Mouse (Mus musculus) frontal cortex, postnatal 25 days (tissue): ENCODE measurements at regions not wholly inside any gene's neighbourhood (a gene's known extent, or its start where the extent isn't known, plus 50 kb on each side); places are given as distances from the start of the nearest gene placed in this dataset.

Source experiments
- DNase-seq, 2 experiments: peaks; one replicate each; pipeline ENCODE4 v3.0.0; 2022; ENCODE audit warnings: low spot score in 2 of 2

GRCm38 (mm10) chr12:27838384-27838783 is 496.0 kb upstream of the Sox11 start:
- no peak for DNase-seq

GRCm38 (mm10) chr12:27826208-27826607 is 483.8 kb upstream of the Sox11 start:
- no peak for DNase-seq

GRCm38 (mm10) chr12:27823392-27823791 is 481.0 kb upstream of the Sox11 start:
- no peak for DNase-seq

- no peak for DNase-seq
These were observed 454.3 kb upstream of the Sox11 start for GRCm38 (mm10) chr12:27796642-27797041.

- DNase-seq = no peak
These were observed 444.4 kb upstream of the Sox11 start for GRCm38 (mm10) chr12:27786716-27787291.

GRCm38 (mm10) chr12:27780801-27781200 is 438.4 kb upstream of the Sox11 start:
- no peak for DNase-seq

GRCm38 (mm10) chr12:27765948-27766347 is 423.6 kb upstream of the Sox11 start:
- DNase-seq = no peak

- no peak for DNase-seq
These were observed 416.6 kb upstream of the Sox11 start for GRCm38 (mm10) chr12:27759016-27759415.

GRCm38 (mm10) chr12:27757641-27758040 is 415.3 kb upstream of the Sox11 start:
- DNase-seq = no peak

GRCm38 (mm10) chr12:27724619-27725200 is 382.3 kb upstream of the Sox11 start:
- DNase-seq = no peak

GRCm38 (mm10) chr12:27680459-27680858 is 338.1 kb upstream of the Sox11 start:
- DNase-seq = no peak

- no peak for DNase-seq
These were observed 331.0 kb upstream of the Sox11 start for GRCm38 (mm10) chr12:27673404-27673803.

GRCm38 (mm10) chr12:27670650-27671084 is 328.3 kb upstream of the Sox11 start:
- DNase-seq = no peak

- no peak for DNase-seq
These were observed 327.8 kb upstream of the Sox11 start for GRCm38 (mm10) chr12:27670190-27670589.

- DNase-seq = no peak
These were observed 327.2 kb upstream of the Sox11 start for GRCm38 (mm10) chr12:27669542-27669941.

- no peak for DNase-seq
These were observed 324.1 kb upstream of the Sox11 start for GRCm38 (mm10) chr12:27666456-27666855.

GRCm38 (mm10) chr12:27663126-27663525 is 320.8 kb upstream of the Sox11 start:
- no peak for DNase-seq

- DNase-seq = no peak
These were observed 320.3 kb upstream of the Sox11 start for GRCm38 (mm10) chr12:27662723-27663122.

- no peak for DNase-seq
These were observed 315.2 kb upstream of the Sox11 start for GRCm38 (mm10) chr12:27657536-27657935.

GRCm38 (mm10) chr12:27653541-27653940 is 311.2 kb upstream of the Sox11 start:
- no peak for DNase-seq

GRCm38 (mm10) chr12:27648602-27649001 is 306.2 kb upstream of the Sox11 start:
- DNase-seq = no peak

GRCm38 (mm10) chr12:27646497-27647307 is 304.3 kb upstream of the Sox11 start:
- no peak for DNase-seq

GRCm38 (mm10) chr12:27619616-27620015 is 277.2 kb upstream of the Sox11 start:
- DNase-seq = no peak
